Mouse (Mus musculus) midbrain, embryonic 16.5 days (tissue): ENCODE data around the gene Grsf1. TPM values are rescaled to one million over a fixed set of nuclear protein-coding genes. Genes with fewer than 3 reads are reported as not detected.

ENCODE experiments used
- ATAC-seq: fragments of 200-750 bp; cut with Nextera tagmentation; 2 replicates; pipeline ENCODE4 v1.8.0; 2017; ENCODE audit warnings: moderate TSS enrichment
- H3K27ac ChIP-seq: fragments of 300-500 bp; sonication (generic); 2 replicates; pipeline ENCODE4 v1.5.1; 2014; ENCODE audit warnings: mild to moderate bottlenecking, low read length, mixed read lengths
- H3K27me3 ChIP-seq: fragments of 300-500 bp; sonication (generic); 2 replicates; pipeline ENCODE4 v1.6.1; 2014; ENCODE audit warnings: low read depth, low read length, mixed read lengths; ENCODE audit not compliant: control insufficient read depth, insufficient read depth
- H3K36me3 ChIP-seq: fragments of 300-500 bp; sonication (generic); 2 replicates; pipeline ENCODE4 v1.6.1; 2014; ENCODE audit warnings: mild to moderate bottlenecking, low read length, moderate library complexity, mixed read lengths; ENCODE audit not compliant: control insufficient read depth, insufficient read depth
- H3K4me1 ChIP-seq: fragments of 300-500 bp; sonication (generic); 2 replicates; pipeline ENCODE4 v1.6.1; 2014; ENCODE audit warnings: mild to moderate bottlenecking, low read length, mixed read lengths; ENCODE audit not compliant: control insufficient read depth, insufficient read depth
- H3K4me2 ChIP-seq: fragments of 300-500 bp; sonication (generic); 2 replicates; pipeline ENCODE4 v1.6.1; 2014; ENCODE audit warnings: mild to moderate bottlenecking, low read length, mixed read lengths
- H3K4me3 ChIP-seq: fragments of 300-500 bp; sonication (generic); 2 replicates; pipeline ENCODE4 v1.5.1; 2014; ENCODE audit warnings: low read depth, mild to moderate bottlenecking, low read length, moderate library complexity, mixed read lengths
- H3K9ac ChIP-seq: fragments of 300-500 bp; sonication (generic); 2 replicates; pipeline ENCODE4 v1.6.1; 2014; ENCODE audit warnings: low read depth, low read length, mixed read lengths
- H3K9me3 ChIP-seq: fragments of 300-500 bp; sonication (generic); replicated peaks from 2 replicates; pipeline ENCODE4 v1.6.1; 2014; ENCODE audit warnings: mild to moderate bottlenecking, low read length, mixed read lengths; ENCODE audit not compliant: control insufficient read depth, poor library complexity, severe bottlenecking
- WGBS: fragments of 180-500 bp; shearing (Covaris S2); extraction: QIAGEN DNeasy Blood & Tissue Kit; methylation state at CpG from one replicate; pipeline ENCODE4 v1.1.7; 2014; 5-methylcytosine and 5-hydroxymethylcytosine counted together
- polyA plus RNA-seq: library from polyadenylated mRNA; unstranded; fragments of >200 nt; fragmentation: Nextera tagmentation; extraction: Ambion mirVana; gene quantifications from 2 replicates; pipeline ENCODE4 v1.2.1, GENCODE M21; 2015

Gene Grsf1
- polyA plus RNA-seq, 1 experiment from 2014 or later = 57.0 TPM

- H3K4me1 ChIP-seq = peaks cover 10% of the 10 kb centered on the region
- H3K4me3 ChIP-seq = no peak overlapping the region
- H3K27me3 ChIP-seq = no peaks in the 10 kb centered on the region
- WGBS = 15% methylated on average over 10 of the region's 10 CpGs
- H3K36me3 ChIP-seq = no peaks in the 10 kb centered on the region
- peak overlapping the region; percentile 17; the same call in 1 of the 2 replicates for H3K4me2 ChIP-seq
- ATAC-seq = peak; percentile 55
- no peak overlapping the region for H3K27ac ChIP-seq
- H3K9me3 ChIP-seq = no peaks in the 10 kb centered on the region
- H3K9ac ChIP-seq = no peak overlapping the region
Measured at GRCm38 (mm10) chr5:88711618-88712224, 35.8 kb upstream of the Grsf1 start.

DNA sequence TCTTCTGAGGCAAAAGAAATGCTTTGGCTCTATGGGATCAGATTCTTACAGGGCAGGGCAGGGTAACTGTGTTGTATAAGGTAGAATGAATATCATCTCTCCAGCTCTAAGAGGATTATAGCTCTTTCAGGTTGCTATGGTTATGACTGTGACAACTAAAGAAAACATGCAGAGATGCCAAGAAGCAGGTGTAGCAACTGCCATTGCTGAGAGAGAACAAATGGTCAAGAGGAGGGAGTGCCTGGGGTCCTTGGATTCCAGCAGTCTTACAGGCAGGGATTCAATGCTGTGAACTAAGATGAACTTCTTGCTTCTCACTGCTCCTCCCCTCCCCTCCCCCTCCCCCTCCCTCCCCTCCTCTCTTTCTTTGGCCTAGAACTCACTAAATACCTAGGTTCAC lies 35.2 kb upstream of the Grsf1 start:
- Histone ChIP-seq H3K4me2 (no peak overlapping the region), H3K4me3 (no peak overlapping the region), H3K9ac (no peak overlapping the region), H3K27me3 (no peaks in the 10 kb centered on the region), H3K27ac (no peak overlapping the region), H3K36me3 (no peaks in the 10 kb centered on the region), H3K4me1 (peaks cover 10% of the 10 kb centered on the region), H3K9me3 (no peaks in the 10 kb centered on the region)
- peak; percentile 83 for ATAC-seq

DNA sequence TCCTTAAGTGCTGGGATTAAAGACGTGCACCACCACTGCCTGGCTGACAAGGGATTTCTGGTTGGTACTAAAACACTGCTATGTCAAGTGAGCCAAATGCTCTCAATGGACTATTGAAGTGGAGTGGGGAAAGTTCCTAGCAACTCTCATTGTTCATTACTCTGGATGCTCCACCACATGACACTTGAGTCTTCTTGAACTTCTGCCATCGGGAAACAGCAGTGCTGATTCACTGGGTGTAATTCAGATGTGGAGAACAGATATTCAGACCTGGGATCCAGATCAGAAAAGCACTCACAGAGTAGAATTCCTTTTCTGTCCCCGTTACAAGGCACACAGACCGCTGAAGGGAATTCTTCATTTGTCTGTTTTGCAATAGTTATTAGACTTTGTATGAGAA lies 27.6 kb upstream of the Grsf1 start:
- Histone ChIP-seq H3K4me3 (no peak overlapping the region), H3K4me1 (no peaks in the 10 kb centered on the region), H3K9ac (no peak overlapping the region), H3K4me2 (no peak overlapping the region), H3K27ac (no peak overlapping the region), H3K36me3 (no peaks in the 10 kb centered on the region), H3K27me3 (no peaks in the 10 kb centered on the region), H3K9me3 (no peaks in the 10 kb centered on the region)
- ATAC-seq = no peak
- 73% methylated on average over 4 of the region's 4 CpGs for WGBS

DNA sequence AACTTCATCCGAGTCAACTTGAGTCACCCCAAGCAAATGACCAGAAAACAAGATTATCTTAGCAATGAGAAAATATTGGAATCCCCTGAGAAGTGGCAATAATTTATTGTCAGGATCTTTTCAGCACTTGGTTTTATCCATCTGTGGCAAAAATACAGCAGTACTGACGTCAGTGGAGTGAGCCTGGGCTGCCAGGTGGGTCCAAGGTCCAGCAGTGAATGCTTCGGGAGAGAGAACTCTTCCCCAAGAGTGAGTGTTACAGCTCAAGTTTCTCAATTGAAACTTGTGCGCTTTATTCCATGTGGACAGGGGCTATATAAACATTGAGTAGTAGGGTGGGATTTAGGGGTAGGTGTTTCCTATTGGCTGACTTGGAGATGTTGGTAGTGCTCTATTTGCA lies 26.1 kb upstream of the Grsf1 start:
- H3K4me1 ChIP-seq = no peaks in the 10 kb centered on the region
- H3K9ac ChIP-seq = no peak overlapping the region
- H3K27me3 ChIP-seq = no peaks in the 10 kb centered on the region
- no peak for ATAC-seq
- H3K27ac ChIP-seq = no peak overlapping the region
- no peaks in the 10 kb centered on the region for H3K9me3 ChIP-seq
- H3K4me2 ChIP-seq = no peak overlapping the region
- H3K36me3 ChIP-seq = no peaks in the 10 kb centered on the region
- 82% methylated on average over 4 of the region's 4 CpGs for WGBS
- H3K4me3 ChIP-seq = no peak overlapping the region

GRCm38 (mm10) chr5:88699251-88699913 lies 23.4 kb upstream of the Grsf1 start:
- ATAC-seq = no peak
- Histone ChIP-seq H3K9me3 (no peaks in the 10 kb centered on the region), H3K9ac (no peak overlapping the region), H3K36me3 (no peaks in the 10 kb centered on the region), H3K27me3 (no peaks in the 10 kb centered on the region), H3K4me3 (no peak overlapping the region), H3K4me1 (no peaks in the 10 kb centered on the region), H3K4me2 (no peak overlapping the region), H3K27ac (no peak overlapping the region)
- WGBS = 72% methylated on average over 4 of the region's 4 CpGs

- H3K36me3 ChIP-seq = no peaks in the 10 kb centered on the region
- no peaks in the 10 kb centered on the region for H3K4me1 ChIP-seq
- H3K9ac ChIP-seq = no peak overlapping the region
- H3K4me3 ChIP-seq = no peak overlapping the region
- H3K9me3 ChIP-seq = no peaks in the 10 kb centered on the region
- H3K27ac ChIP-seq = no peak overlapping the region
- no peak overlapping the region for H3K4me2 ChIP-seq
- WGBS = 71% methylated on average over 5 of the region's 5 CpGs
- H3K27me3 ChIP-seq = no peaks in the 10 kb centered on the region
- no peak for ATAC-seq
Measured at GRCm38 (mm10) chr5:88697291-88697690, 21.3 kb upstream of the Grsf1 start.

DNA sequence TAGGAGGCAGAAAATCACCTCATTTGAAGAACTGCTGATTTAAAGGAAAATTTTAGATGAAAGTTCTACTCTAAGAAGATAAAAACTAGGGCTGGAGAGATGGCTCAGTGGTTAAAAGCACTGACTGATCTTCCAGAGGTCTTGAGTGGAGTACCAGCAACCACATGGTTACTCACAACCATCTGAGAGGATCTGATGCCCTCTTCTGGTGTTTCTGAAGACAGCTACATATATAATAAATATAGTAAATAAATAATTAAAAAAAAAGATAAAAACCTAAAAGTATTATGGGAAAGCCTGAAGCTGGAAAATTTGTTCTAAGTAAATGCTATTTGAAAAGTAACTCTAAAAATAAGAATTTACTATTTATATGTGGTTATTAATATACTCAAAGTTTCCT lies 17.1 kb upstream of the Grsf1 start:
- H3K9ac ChIP-seq = no peak overlapping the region
- no peak overlapping the region for H3K4me3 ChIP-seq
- no peak for ATAC-seq
- no peaks in the 10 kb centered on the region for H3K4me1 ChIP-seq
- no peaks in the 10 kb centered on the region for H3K9me3 ChIP-seq
- no peaks in the 10 kb centered on the region for H3K36me3 ChIP-seq
- H3K27me3 ChIP-seq = no peaks in the 10 kb centered on the region
- no peak overlapping the region for H3K4me2 ChIP-seq
- no peak overlapping the region for H3K27ac ChIP-seq

- 79% methylated on average over 4 of the region's 4 CpGs for WGBS
- no peak overlapping the region for H3K4me3 ChIP-seq
Measured at GRCm38 (mm10) chr5:88692586-88692985, 16.6 kb upstream of the Grsf1 start.

GRCm38 (mm10) chr5:88691506-88692095 lies 15.6 kb upstream of the Grsf1 start:
- ATAC-seq = no peak
- Histone ChIP-seq H3K9me3 (no peaks in the 10 kb centered on the region), H3K27ac (no peak overlapping the region), H3K4me2 (no peak overlapping the region), H3K4me3 (no peak overlapping the region), H3K4me1 (no peaks in the 10 kb centered on the region), H3K36me3 (no peaks in the 10 kb centered on the region), H3K27me3 (no peaks in the 10 kb centered on the region), H3K9ac (no peak overlapping the region)
- WGBS = 87% methylated on average over 6 of the region's 6 CpGs

More at GRCm38 (mm10) chr5:88692586-88692985, 16.6 kb upstream of the Grsf1 start:
- H3K27ac ChIP-seq = no peak overlapping the region
- H3K9me3 ChIP-seq = no peaks in the 10 kb centered on the region
- H3K36me3 ChIP-seq = no peaks in the 10 kb centered on the region
- ATAC-seq = no peak
- no peak overlapping the region for H3K9ac ChIP-seq
- H3K4me1 ChIP-seq = no peaks in the 10 kb centered on the region
- H3K4me2 ChIP-seq = no peak overlapping the region
- H3K27me3 ChIP-seq = no peaks in the 10 kb centered on the region
